Mouse (Mus musculus) left cerebral cortex, adult 2 months (tissue): ENCODE measurements at regions not wholly inside any gene's neighbourhood (a gene's known extent, or its start where the extent isn't known, plus 50 kb on each side); places are given as distances from the start of the nearest gene placed in this dataset.
A peak's percentile ranks its signal among the peaks of the same experiment; 100 is the strongest.

ENCODE experiments used
- DNase-seq, 2 experiments: peaks; one replicate each; pipeline ENCODE4 v3.0.0; 2021 to 2022; ENCODE audit warnings: low spot score in 2 of 2, mixed read lengths in 1 of 2; ENCODE audit errors: extremely low spot score in 1 of 2
- H3K27ac ChIP-seq: fragments of 200-600 bp; 2 replicates; pipeline ENCODE4 v1.8.1; 2022
- H3K4me3 ChIP-seq: fragments of 200-600 bp; 2 replicates; pipeline ENCODE4 v1.8.1; 2022
- CTCF ChIP-seq: fragments of 200-600 bp; IDR thresholded peaks from 2 replicates; pipeline ENCODE4 v1.8.1; 2022; ENCODE audit warnings: antibody characterized with exemption, mild to moderate bottlenecking, moderate library complexity
- intact Hi-C: fragments of 180-260 bp; cut with DNase I; formaldehyde crosslinking; loops from one replicate; pipeline ENCODE4 v1.15.1; 2025

GRCm38 (mm10) chr2:174936665-174937064 is 73.4 kb upstream of the Gm14444 start:
- intact Hi-C loops: no loop called here
- H3K4me3 ChIP-seq: no peak overlapping the region
- TF ChIP-seq CTCF: peak; percentile 53
- DNase-seq: no peak
- no peak overlapping the region for H3K27ac ChIP-seq

DNA sequence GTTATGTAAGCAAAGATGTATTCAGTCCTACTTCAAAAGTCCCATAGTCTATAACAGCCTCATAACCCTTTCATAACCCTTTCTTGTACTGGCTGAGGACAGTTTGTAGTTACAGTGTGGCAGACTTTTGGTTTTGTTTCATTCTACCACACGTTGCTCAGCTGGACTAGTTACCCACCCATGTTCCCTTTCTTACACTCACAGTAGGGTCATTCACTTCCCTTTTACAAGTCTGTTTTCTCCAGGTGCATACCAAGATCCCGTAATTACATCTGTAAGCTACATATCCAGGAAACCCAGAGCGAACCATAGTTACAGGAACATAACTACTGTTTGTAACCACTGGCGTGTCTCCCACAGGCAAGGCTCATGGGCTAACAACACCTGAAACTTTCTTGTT is 72.1 kb upstream of the Gm14444 start:
- TF ChIP-seq CTCF: no peak
- H3K27ac ChIP-seq: no peak overlapping the region
- intact Hi-C loops: no loop called here
- no peak for DNase-seq
- no peak overlapping the region for H3K4me3 ChIP-seq

DNA sequence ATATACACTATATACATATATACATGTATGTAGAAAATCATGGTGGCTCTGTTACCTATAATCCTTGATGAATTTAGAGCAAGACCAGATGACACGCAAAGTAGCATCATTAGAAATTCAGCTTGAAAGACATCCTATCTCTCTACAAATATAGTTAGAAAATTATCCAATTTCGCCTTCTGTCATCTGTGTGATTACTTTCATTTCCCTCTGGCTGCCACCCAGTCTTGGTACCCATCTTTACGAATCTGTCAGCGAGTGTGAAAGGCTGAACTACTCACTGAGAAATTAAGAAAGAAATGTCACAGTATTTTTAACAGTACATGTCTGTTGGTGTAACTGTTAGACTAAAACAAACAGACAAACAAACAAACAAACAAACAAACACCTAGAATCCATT is 67.8 kb upstream of the Gm14444 start:
- Histone ChIP-seq H3K4me3 (no peak overlapping the region), H3K27ac (no peak overlapping the region)
- DNase-seq: no peak
- intact Hi-C loops: no loop called here
- no peak for TF ChIP-seq CTCF

GRCm38 (mm10) chr2:174948106-174948505 is 61.9 kb upstream of the Gm14444 start:
- intact Hi-C loops: no loop called here
- Histone ChIP-seq H3K4me3 (no peak overlapping the region), H3K27ac (no peak overlapping the region)
- TF ChIP-seq CTCF: no peak
- no peak for DNase-seq
